ENCODE assay signal across 17 mouse cellular contexts in the genomic region with DNA sequence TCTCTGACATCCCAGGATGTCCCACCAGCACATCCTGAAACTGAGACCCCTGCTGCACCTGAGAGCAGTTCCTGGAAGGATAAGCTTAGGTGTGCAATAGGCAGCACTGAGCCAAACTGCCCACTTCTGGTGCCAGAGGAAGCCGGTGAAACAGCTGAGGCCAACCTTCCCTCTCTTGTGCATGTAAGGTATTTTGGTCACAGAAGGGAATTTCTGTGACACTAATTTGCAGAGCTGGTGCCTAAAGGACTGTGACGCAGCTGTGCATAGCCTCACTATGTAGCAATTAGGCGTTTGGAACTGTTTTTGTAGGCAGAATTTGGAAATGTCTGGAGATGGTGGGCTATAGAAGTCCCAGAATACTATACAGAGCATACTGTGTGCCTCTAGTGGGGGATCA.
DNase-seq lines count a peak whose midpoint lies in the region; ATAC-seq and TF ChIP-seq lines count a peak whose summit lies in the region.
"Had no signal": no experiment of that assay in that cellular context is flagged by ENCODE, and none has a peak within 500 bp of the region (broad histone marks: within the 10 kb centered on the region; RNA-seq: fewer than 3 reads in every experiment).

No protein-coding gene starts in this region.

- no peak overlapping the region for H3K4me2 ChIP-seq in forebrain, embryonic 11.5 days (ENCODE audit: low read depth, low read length, severe bottlenecking)
- H3K4me2 ChIP-seq in midbrain, embryonic 15.5 days, result no peak overlapping the region
- no peak overlapping the region for H3K4me2 ChIP-seq in midbrain, postnatal 0 days (ENCODE audit: low read depth, low read length, poor library complexity, severe bottlenecking)
- no peak overlapping the region for H3K4me2 ChIP-seq in hindbrain, embryonic 16.5 days (ENCODE audit: low read length)
- H3K4me2 ChIP-seq in neural tube, embryonic 15.5 days, result no peak overlapping the region
- H3K4me2 ChIP-seq: heart, embryonic 11.5 days; midbrain, embryonic 12.5 days; neural tube, embryonic 12.5 days had no signal

- H3K9ac ChIP-seq in forebrain, embryonic 11.5 days (ENCODE audit: low read length), result no peak overlapping the region
- no peak overlapping the region for H3K9ac ChIP-seq in midbrain, embryonic 15.5 days
- H3K9ac ChIP-seq in midbrain, postnatal 0 days (replicated peaks; ENCODE audit: low read length, poor library complexity, severe bottlenecking), result no peak overlapping the region
- H3K9ac ChIP-seq in hindbrain, embryonic 16.5 days (ENCODE audit: low read depth, low read length), result no peak overlapping the region
- no peak overlapping the region for H3K9ac ChIP-seq in neural tube, embryonic 15.5 days (replicated peaks)
- H3K9ac ChIP-seq: liver, embryonic 14.5 days; midbrain, embryonic 12.5 days; neural tube, embryonic 12.5 days had no signal

- WGBS in forebrain, embryonic 11.5 days, result 86% methylated on average over 3 of the region's 3 CpGs
- 97% methylated on average over 3 of the region's 3 CpGs for WGBS in forebrain, embryonic 10.5 days
- 70% methylated on average over 3 of the region's 3 CpGs for WGBS in midbrain, embryonic 15.5 days
- WGBS in midbrain, postnatal 0 days, result 76% methylated on average over 3 of the region's 3 CpGs
- 61% methylated on average over 3 of the region's 3 CpGs for WGBS in hindbrain, embryonic 16.5 days
- 60% methylated on average over 3 of the region's 3 CpGs for WGBS in neural tube, embryonic 15.5 days

- H3K27ac ChIP-seq in forebrain, embryonic 11.5 days (ENCODE audit: low read depth, low read length), result 0 out of 2 replicates have a peak overlapping the region, but pooled peaks have one; percentile 6
- H3K27ac ChIP-seq in forebrain, embryonic 10.5 days, result no peak overlapping the region
- H3K27ac ChIP-seq in midbrain, embryonic 15.5 days, result peak overlapping the region; percentile 21; the same call in 1 of the 2 replicates
- no peak overlapping the region for H3K27ac ChIP-seq in midbrain, postnatal 0 days (ENCODE audit: low read depth, low read length)
- H3K27ac ChIP-seq in hindbrain, embryonic 16.5 days (ENCODE audit: low read depth, low read length), result peak overlapping the region; percentile 32; the same call in 1 of the 2 replicates
- H3K27ac ChIP-seq in neural tube, embryonic 15.5 days (replicated peaks), result peak overlapping the region; percentile 49
- H3K27ac ChIP-seq: kidney, postnatal 0 days; liver, embryonic 14.5 days; midbrain, embryonic 12.5 days; neural tube, embryonic 12.5 days had no signal

- no peaks in the 10 kb centered on the region; the same call in 1 of the 2 replicates for H3K36me3 ChIP-seq in forebrain, embryonic 11.5 days (ENCODE audit: control insufficient read depth, insufficient read depth, low read length)
- peaks cover 95% of the 10 kb centered on the region for H3K36me3 ChIP-seq in forebrain, embryonic 10.5 days (replicated peaks)
- H3K36me3 ChIP-seq in midbrain, embryonic 15.5 days (replicated peaks), result peaks cover 37% of the 10 kb centered on the region
- H3K36me3 ChIP-seq in midbrain, postnatal 0 days (ENCODE audit: insufficient read depth, low read length), result peaks cover 60% of the 10 kb centered on the region
- peaks cover 20% of the 10 kb centered on the region for H3K36me3 ChIP-seq in hindbrain, embryonic 16.5 days (ENCODE audit: control insufficient read depth, insufficient read depth, low read length)
- H3K36me3 ChIP-seq in neural tube, embryonic 15.5 days, result peaks cover 46% of the 10 kb centered on the region

- no peak overlapping the region for H3K4me3 ChIP-seq in forebrain, embryonic 11.5 days (ENCODE audit: low read depth, low read length)
- H3K4me3 ChIP-seq in forebrain, embryonic 10.5 days, result no peak overlapping the region
- H3K4me3 ChIP-seq in midbrain, embryonic 15.5 days, result no peak overlapping the region
- H3K4me3 ChIP-seq in midbrain, postnatal 0 days (ENCODE audit: low read depth, low read length), result no peak overlapping the region
- H3K4me3 ChIP-seq in hindbrain, embryonic 16.5 days (ENCODE audit: low read length), result no peak overlapping the region
- no peak overlapping the region for H3K4me3 ChIP-seq in neural tube, embryonic 15.5 days (replicated peaks)
- H3K4me3 ChIP-seq: midbrain, embryonic 12.5 days; neural tube, embryonic 12.5 days had no signal

- no peak for DNase-seq in forebrain, embryonic 11.5 days (ENCODE audit: low spot score)
- no peak for DNase-seq in forebrain, embryonic 10.5 days (ENCODE audit: extremely low spot score, low spot score)
- no peak for DNase-seq in midbrain, postnatal 0 days (ENCODE audit: low spot score)
- no peak for DNase-seq in liver
- DNase-seq in B cell, adult 2 months, result no peak
- DNase-seq: lung, postnatal 36 days; right cerebral cortex, adult 18-20 months; thymus, postnatal 4 days had no signal

- H3K27me3 ChIP-seq in forebrain, embryonic 11.5 days (ENCODE audit: control insufficient read depth, insufficient read depth, low read length), result no peaks in the 10 kb centered on the region
- H3K27me3 ChIP-seq in forebrain, embryonic 10.5 days (ENCODE audit: poor library complexity, severe bottlenecking), result no peaks in the 10 kb centered on the region
- no peaks in the 10 kb centered on the region for H3K27me3 ChIP-seq in midbrain, embryonic 15.5 days (replicated peaks)
- H3K27me3 ChIP-seq in midbrain, postnatal 0 days (ENCODE audit: insufficient read depth, low read length), result no peaks in the 10 kb centered on the region
- H3K27me3 ChIP-seq in hindbrain, embryonic 16.5 days (replicated peaks; ENCODE audit: control insufficient read depth, insufficient read depth, low read length), result no peaks in the 10 kb centered on the region
- H3K27me3 ChIP-seq in neural tube, embryonic 15.5 days (replicated peaks), result no peaks in the 10 kb centered on the region
- H3K27me3 ChIP-seq: midbrain, embryonic 12.5 days; neural tube, embryonic 12.5 days; Patski had no signal

- no peak for ATAC-seq in forebrain, embryonic 11.5 days (replicated peaks; ENCODE audit: low FRiP score)
- no peak for ATAC-seq in midbrain, embryonic 15.5 days (replicated peaks)
- no peak for ATAC-seq in midbrain, postnatal 0 days (ENCODE audit: low FRiP score)
- ATAC-seq in hindbrain, embryonic 16.5 days, result no peak
- no peak for ATAC-seq in neural tube, embryonic 15.5 days (ENCODE audit: low FRiP score)
- ATAC-seq: Patski had no signal

- no peak for TF ChIP-seq CTCF in midbrain, postnatal 0 days (IDR thresholded peaks at IDR 0.05)

- no peaks in the 10 kb centered on the region for H3K4me1 ChIP-seq in forebrain, embryonic 11.5 days (replicated peaks; ENCODE audit: control insufficient read depth, insufficient read depth, low read length)
- no peaks in the 10 kb centered on the region; the same call in 1 of the 2 replicates for H3K4me1 ChIP-seq in forebrain, embryonic 10.5 days
- no peaks in the 10 kb centered on the region for H3K4me1 ChIP-seq in midbrain, embryonic 15.5 days
- H3K4me1 ChIP-seq in midbrain, postnatal 0 days (ENCODE audit: insufficient read depth, low read length), result no peaks in the 10 kb centered on the region
- no peaks in the 10 kb centered on the region; the same call in 1 of the 2 replicates for H3K4me1 ChIP-seq in hindbrain, embryonic 16.5 days (ENCODE audit: control insufficient read depth, insufficient read depth, low read depth, low read length)
- peaks cover 10% of the 10 kb centered on the region for H3K4me1 ChIP-seq in neural tube, embryonic 15.5 days
- H3K4me1 ChIP-seq: midbrain, embryonic 12.5 days; neural tube, embryonic 12.5 days had no signal

- no peaks in the 10 kb centered on the region for H3K9me3 ChIP-seq in forebrain, embryonic 11.5 days (ENCODE audit: control insufficient read depth, low read length)
- H3K9me3 ChIP-seq in forebrain, embryonic 10.5 days, result no peaks in the 10 kb centered on the region
- H3K9me3 ChIP-seq in midbrain, embryonic 15.5 days, result no peaks in the 10 kb centered on the region
- no peaks in the 10 kb centered on the region for H3K9me3 ChIP-seq in midbrain, postnatal 0 days (ENCODE audit: low read length)
- H3K9me3 ChIP-seq in hindbrain, embryonic 16.5 days (ENCODE audit: control insufficient read depth, low read length), result no peaks in the 10 kb centered on the region
- no peaks in the 10 kb centered on the region for H3K9me3 ChIP-seq in neural tube, embryonic 15.5 days (replicated peaks)
- H3K9me3 ChIP-seq: midbrain, embryonic 12.5 days; neural tube, embryonic 12.5 days had no signal

Comparison
In these comparisons a context has a peak if more than half of its experiments do, and no peak if none do; other contexts are left out.
1. H3K27ac ChIP-seq: peak in forebrain, embryonic 11.5 days (single experiment), midbrain, embryonic 15.5 days (single experiment), hindbrain, embryonic 16.5 days (single experiment) and neural tube, embryonic 15.5 days (single experiment); none in forebrain, embryonic 10.5 days (single experiment) and midbrain, postnatal 0 days (single experiment).